10 mouse cellular contexts compared by ENCODE assay signal in the genomic region with DNA sequence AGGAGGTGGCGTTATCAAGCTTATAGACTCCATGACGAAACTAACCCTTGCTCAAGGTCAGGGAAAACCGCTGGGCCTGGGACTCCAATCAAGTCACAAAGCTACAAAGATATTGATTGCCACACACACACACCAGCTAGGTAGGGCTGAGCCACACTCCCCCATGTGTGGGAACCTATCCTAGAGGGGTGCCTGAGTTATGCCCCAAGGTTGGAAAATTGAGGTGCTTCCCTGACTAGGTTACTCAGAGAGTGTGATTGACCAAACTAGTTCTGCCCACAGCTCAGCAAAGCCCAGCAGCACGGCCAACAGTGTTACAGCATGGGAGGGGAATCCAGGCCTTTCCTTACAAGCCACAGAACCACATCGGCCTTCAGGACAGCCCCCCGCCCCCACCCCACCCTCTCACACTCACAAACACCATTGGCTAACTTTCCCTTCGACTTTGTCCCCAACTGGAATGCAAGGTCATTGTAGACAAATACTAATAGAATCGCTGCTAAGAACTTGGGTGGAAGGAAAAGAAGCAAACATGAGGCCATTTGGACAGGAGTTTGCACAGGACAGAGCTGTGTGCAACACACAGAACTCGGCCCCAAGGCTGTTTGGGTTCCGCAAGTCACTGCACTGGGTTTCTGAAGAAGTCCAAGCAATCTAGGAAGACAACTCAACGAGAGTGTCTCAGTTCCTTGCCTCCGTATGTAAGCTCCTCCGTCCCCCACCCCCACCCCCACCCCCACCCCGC. TPM values are rescaled to one million over a fixed set of nuclear protein-coding genes. Genes with fewer than 3 reads are reported as not detected.
DNase-seq lines count a peak whose midpoint lies in the region; ATAC-seq lines count a peak whose summit lies in the region.
"Had no signal": no experiment of that assay in that cellular context is flagged by ENCODE, and none has a peak within 500 bp of the region (broad histone marks: within the 10 kb centered on the region; RNA-seq: fewer than 3 reads in every experiment).

No protein-coding gene starts in this region.

- ATAC-seq in kidney, embryonic 15.5 days (replicated peaks; ENCODE audit: low FRiP score) = no peak
- ATAC-seq in megakaryocyte progenitor cell, adult 5-6 weeks (replicated peaks; ENCODE audit: poor library complexity) = peak; percentile 24; the same call in 1 of the 2 replicates
- no peak for ATAC-seq in megakaryocyte-erythroid progenitor cell, adult 5-6 weeks (replicated peaks; ENCODE audit: low FRiP score, low TSS enrichment, poor library complexity, severe bottlenecking)

- H3K4me2 ChIP-seq in kidney, embryonic 15.5 days = no peak overlapping the region
- H3K4me2 ChIP-seq: heart, embryonic 11.5 days had no signal

- peak; percentile 49 for DNase-seq in kidney, adult 18-20 months
- peak; percentile 86 for DNase-seq in ZHBTc4 (ENCODE audit: low read depth, low spot score)
- DNase-seq in kidney, postnatal 14 days = peak; percentile 65
- DNase-seq in spleen, adult 18-20 months = no peak
- DNase-seq: embryo, embryonic 11 days had no signal

- peaks cover 27% of the 10 kb centered on the region for H3K4me1 ChIP-seq in kidney, embryonic 15.5 days

- WGBS in kidney, embryonic 15.5 days = 64% methylated on average over 14 of the region's 14 CpGs

- no peak overlapping the region for H3K27ac ChIP-seq in kidney, embryonic 15.5 days
- H3K27ac ChIP-seq: macrophage had no signal

- H3K9me3 ChIP-seq in kidney, embryonic 15.5 days (replicated peaks) = no peaks in the 10 kb centered on the region

- H3K4me3 ChIP-seq in kidney, embryonic 15.5 days (replicated peaks) = no peak overlapping the region

- H3K36me3 ChIP-seq in kidney, embryonic 15.5 days = no peaks in the 10 kb centered on the region

- no peak overlapping the region for H3K9ac ChIP-seq in kidney, embryonic 15.5 days

- peaks cover 24% of the 10 kb centered on the region for H3K27me3 ChIP-seq in kidney, embryonic 15.5 days

RNA-seq across cellular contexts. Expression of a gene that starts 4.7 kb away (rescaled TPM):
- 0.49 and 0.55 TPM in 2 replicates for polyA plus RNA-seq in kidney, embryonic 15.5 days (2015; fragmentation: Nextera tagmentation; extraction: Ambion mirVana)
- total RNA-seq in megakaryocyte progenitor cell, adult 5-6 weeks (2015) = 0.30 and 0.71 TPM in 2 replicates
- 0.87 and 2.2 TPM in 2 replicates for total RNA-seq in megakaryocyte progenitor cell, adult 5-6 weeks (2017)
- total RNA-seq in megakaryocyte-erythroid progenitor cell, adult 5-6 weeks (2014; fragmentation: Nextera tagmentation) = 0.17 TPM in 1 of 2 replicates, not detected in the other
- total RNA-seq in megakaryocyte-erythroid progenitor cell, adult 5-6 weeks (2017) = 0.38 TPM in 1 of 2 replicates, not detected in the other

RNA-seq across cellular contexts. Expression of a gene that starts 14.2 kb away (rescaled TPM):
- 0.06 and 0.09 TPM in 2 replicates for polyA plus RNA-seq in kidney, embryonic 15.5 days (2015; fragmentation: Nextera tagmentation; extraction: Ambion mirVana)
- not detected in 2 replicates for total RNA-seq in megakaryocyte progenitor cell, adult 5-6 weeks (2015)
- total RNA-seq in megakaryocyte progenitor cell, adult 5-6 weeks (2017) = not detected in 2 replicates
- not detected in 2 replicates for total RNA-seq in megakaryocyte-erythroid progenitor cell, adult 5-6 weeks (2014; fragmentation: Nextera tagmentation)
- not detected in 2 replicates for total RNA-seq in megakaryocyte-erythroid progenitor cell, adult 5-6 weeks (2017)
- polyA plus RNA-seq: heart, embryonic 11.5 days; macrophage had no signal

RNA-seq across cellular contexts. Expression of a gene that starts 16.0 kb away (rescaled TPM):
- 15.4 and 20.8 TPM in 2 replicates for polyA plus RNA-seq in kidney, embryonic 15.5 days (2015; fragmentation: Nextera tagmentation; extraction: Ambion mirVana)
- 9.1 and 9.8 TPM in 2 replicates for total RNA-seq in megakaryocyte progenitor cell, adult 5-6 weeks (2015)
- total RNA-seq in megakaryocyte progenitor cell, adult 5-6 weeks (2017) = 14.2 and 19.1 TPM in 2 replicates
- 17.0 and 18.6 TPM in 2 replicates for total RNA-seq in megakaryocyte-erythroid progenitor cell, adult 5-6 weeks (2014; fragmentation: Nextera tagmentation)
- total RNA-seq in megakaryocyte-erythroid progenitor cell, adult 5-6 weeks (2017) = 5.9 and 20.8 TPM in 2 replicates

RNA-seq across cellular contexts. Expression of a gene that starts 25.8 kb away (rescaled TPM):
- not detected in 2 replicates for polyA plus RNA-seq in kidney, embryonic 15.5 days (2015; fragmentation: Nextera tagmentation; extraction: Ambion mirVana)
- not detected in 2 replicates for total RNA-seq in megakaryocyte progenitor cell, adult 5-6 weeks (2015)
- total RNA-seq in megakaryocyte progenitor cell, adult 5-6 weeks (2017) = not detected in 2 replicates
- total RNA-seq in megakaryocyte-erythroid progenitor cell, adult 5-6 weeks (2014; fragmentation: Nextera tagmentation) = not detected in 2 replicates
- not detected in 2 replicates for total RNA-seq in megakaryocyte-erythroid progenitor cell, adult 5-6 weeks (2017)
- polyA plus RNA-seq: macrophage had no signal

RNA-seq across cellular contexts. Expression of a gene that starts 29.0 kb away (rescaled TPM):
- not detected in 2 replicates for polyA plus RNA-seq in kidney, embryonic 15.5 days (2015; fragmentation: Nextera tagmentation; extraction: Ambion mirVana)
- not detected in 2 replicates for total RNA-seq in megakaryocyte progenitor cell, adult 5-6 weeks (2015)
- not detected in 2 replicates for total RNA-seq in megakaryocyte progenitor cell, adult 5-6 weeks (2017)
- total RNA-seq in megakaryocyte-erythroid progenitor cell, adult 5-6 weeks (2014; fragmentation: Nextera tagmentation) = not detected in 2 replicates
- not detected in 2 replicates for total RNA-seq in megakaryocyte-erythroid progenitor cell, adult 5-6 weeks (2017)
- polyA plus RNA-seq: macrophage had no signal

Comparison
In these comparisons a context has a peak if more than half of its experiments do, and no peak if none do; other contexts are left out.
1. DNase-seq: peak in kidney, adult 18-20 months (single experiment), ZHBTc4 (single experiment) and kidney, postnatal 14 days (single experiment); none in spleen, adult 18-20 months (0 of 2).